Mouse (Mus musculus): ENCODE measurements around the gene Parvb.

Parvb gene

GRCm38 (mm10) chr15:84291097-84291496 lies 59.3 kb downstream of the Parvb start:
- DNase-seq (ENCODE audit: low spot score in 2 of 2): no peak

- DNase-seq (ENCODE audit: low spot score in 2 of 2): no peak
These were observed 61.7 kb downstream of the Parvb start for GRCm38 (mm10) chr15:84293590-84293989.

GRCm38 (mm10) chr15:84294391-84294790 lies 62.5 kb downstream of the Parvb start:
- DNase-seq (ENCODE audit: low spot score in 2 of 2): no peak

GRCm38 (mm10) chr15:84295225-84295624 lies 63.4 kb downstream of the Parvb start:
- DNase-seq (ENCODE audit: low spot score in 2 of 2): no peak

- no peak for DNase-seq (ENCODE audit: low spot score in 2 of 2)
These were observed 65.6 kb downstream of the Parvb start for GRCm38 (mm10) chr15:84297454-84297853.

- peak in 1 of 2 experiments; percentile 48 for DNase-seq (ENCODE audit: low spot score in 2 of 2)
These were observed 67.0 kb downstream of the Parvb start for GRCm38 (mm10) chr15:84298804-84299370.

GRCm38 (mm10) chr15:84299662-84300333 lies 68.0 kb downstream of the Parvb start:
- DNase-seq (ENCODE audit: low spot score in 2 of 2): no peak

GRCm38 (mm10) chr15:84300591-84300990 lies 68.7 kb downstream of the Parvb start:
- no peak for DNase-seq (ENCODE audit: low spot score in 2 of 2)

- no peak for DNase-seq (ENCODE audit: low spot score in 2 of 2)
These were observed 69.2 kb downstream of the Parvb start for GRCm38 (mm10) chr15:84301026-84301425.

GRCm38 (mm10) chr15:84301641-84302420 lies 70.0 kb downstream of the Parvb start:
- no peak for DNase-seq (ENCODE audit: low spot score in 2 of 2)

- DNase-seq (ENCODE audit: low spot score in 2 of 2): no peak
These were observed 71.4 kb downstream of the Parvb start for GRCm38 (mm10) chr15:84303264-84303663.

- no peak for DNase-seq (ENCODE audit: low spot score in 2 of 2)
These were observed 73.5 kb downstream of the Parvb start for GRCm38 (mm10) chr15:84305333-84305732.

GRCm38 (mm10) chr15:84310271-84310670 lies 78.4 kb downstream of the Parvb start:
- no peak for DNase-seq (ENCODE audit: low spot score in 2 of 2)

GRCm38 (mm10) chr15:84311295-84312085 lies 79.6 kb downstream of the Parvb start:
- DNase-seq (ENCODE audit: low spot score in 2 of 2): no peak

- DNase-seq (ENCODE audit: low spot score in 2 of 2): no peak
These were observed 81.2 kb downstream of the Parvb start for GRCm38 (mm10) chr15:84312878-84313565.

GRCm38 (mm10) chr15:84313566-84313878 lies 81.7 kb downstream of the Parvb start:
- no peak for DNase-seq (ENCODE audit: low spot score in 2 of 2)

- no peak for DNase-seq (ENCODE audit: low spot score in 2 of 2)
These were observed 82.7 kb downstream of the Parvb start for GRCm38 (mm10) chr15:84314420-84315080.

GRCm38 (mm10) chr15:84315276-84316046 lies 83.6 kb downstream of the Parvb start:
- DNase-seq (ENCODE audit: low spot score in 2 of 2): no peak

- DNase-seq (ENCODE audit: low spot score in 2 of 2): no peak
These were observed 87.5 kb downstream of the Parvb start for GRCm38 (mm10) chr15:84319393-84319792.

- no peak for DNase-seq (ENCODE audit: low spot score in 2 of 2)
These were observed 89.8 kb downstream of the Parvb start for GRCm38 (mm10) chr15:84321544-84322174.

Data from frontal cortex, postnatal 25 days (tissue).